Mouse (Mus musculus) splenic B cell, adult 2 months (primary cell): ENCODE measurements around the gene Iqcn.
A peak's percentile ranks its signal among the peaks of the same experiment; 100 is the strongest.

Experiments
- DNase-seq: peaks from one replicate; pipeline ENCODE4 v3.0.0-alpha.2; 2011; ENCODE audit warnings: low read depth, low spot score
- H3K27me3 ChIP-seq: 2 replicates; pipeline ENCODE4 v1.6.1; 2012; ENCODE audit warnings: mild to moderate bottlenecking, low read length, moderate library complexity, mixed read lengths; ENCODE audit not compliant: control insufficient read depth, poor library complexity, insufficient read depth, severe bottlenecking
- H3K36me3 ChIP-seq: 2 replicates; pipeline ENCODE4 v1.6.1; 2012; ENCODE audit warnings: mild to moderate bottlenecking, low read length, moderate library complexity, mixed read lengths; ENCODE audit not compliant: control insufficient read depth, poor library complexity, insufficient read depth, severe bottlenecking

Gene Iqcn

DNA sequence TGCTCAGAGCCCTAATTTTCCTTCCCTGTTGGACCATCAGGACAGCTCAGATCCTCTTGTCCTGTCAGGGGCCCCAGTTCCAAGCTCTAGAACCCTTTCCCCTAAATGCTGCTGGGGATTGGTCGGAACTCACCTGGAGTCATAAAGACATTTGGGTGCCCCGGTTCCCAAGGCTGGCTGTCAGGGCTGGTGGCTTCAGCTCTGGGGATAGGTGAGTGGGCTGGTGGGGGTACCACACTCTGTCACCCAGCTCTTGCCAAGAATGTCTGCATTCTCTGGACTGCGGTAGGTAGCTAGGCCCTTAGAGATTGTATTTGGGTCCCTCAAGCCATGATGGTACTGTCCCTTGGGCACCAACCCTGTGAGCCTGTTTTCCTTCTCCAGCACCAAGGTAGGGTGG is at the start of gene Iqcn:
TSS of gene Iqcn (plus strand) at position 171 of the 400 bp plus-strand sequence.
- no peak for DNase-seq
- no peaks in the 10 kb centered on the region for H3K27me3 ChIP-seq
- peaks cover 11% of the 10 kb centered on the region for H3K36me3 ChIP-seq

DNA sequence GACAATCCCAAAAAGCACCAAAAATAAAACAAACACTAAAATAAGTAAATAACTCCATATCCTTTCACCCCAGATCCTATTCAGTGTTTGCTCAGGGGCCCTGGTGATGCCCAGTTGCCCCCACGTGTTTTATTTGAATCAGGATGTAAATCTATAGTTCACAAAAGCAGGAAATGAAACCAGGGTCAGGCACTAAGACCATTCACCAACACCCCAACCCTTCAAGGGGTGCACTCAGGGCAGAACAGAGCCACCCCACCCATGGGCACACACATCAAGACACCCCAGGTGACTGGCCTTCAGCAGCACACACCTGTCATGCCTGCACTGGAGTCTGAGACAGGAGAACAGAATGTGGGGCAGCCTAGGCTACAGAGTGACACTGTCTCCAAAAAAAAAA is 49.1 kb upstream of the Iqcn start:
- peak; percentile 82 for DNase-seq
- H3K36me3 ChIP-seq: no peaks in the 10 kb centered on the region; the same call in 1 of the 2 replicates

DNA sequence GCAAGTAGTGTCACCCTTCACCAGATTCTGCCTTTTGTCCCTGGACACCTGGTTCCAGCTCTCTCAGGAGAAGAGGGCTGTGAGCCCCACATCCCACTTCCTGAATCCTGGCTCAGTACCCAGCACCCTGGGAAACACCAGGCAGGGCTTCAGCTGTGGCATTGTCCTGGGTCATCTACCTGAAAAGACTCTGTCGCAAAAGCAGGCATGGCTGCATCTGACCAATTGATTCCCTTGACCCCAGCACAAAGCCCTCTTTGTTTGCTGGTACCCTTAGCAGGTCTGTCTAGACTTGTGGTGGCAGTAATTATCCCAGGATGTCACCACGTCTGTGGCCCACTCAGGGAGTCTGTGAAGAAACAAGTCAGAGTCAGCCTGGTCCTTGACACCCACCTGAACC is 47.8 kb upstream of the Iqcn start:
- DNase-seq: no peak
- no peaks in the 10 kb centered on the region for H3K36me3 ChIP-seq
- H3K27me3 ChIP-seq: no peaks in the 10 kb centered on the region

More for the DNA sequence above, 49.1 kb upstream of the Iqcn start:
- H3K27me3 ChIP-seq: no peaks in the 10 kb centered on the region

DNA sequence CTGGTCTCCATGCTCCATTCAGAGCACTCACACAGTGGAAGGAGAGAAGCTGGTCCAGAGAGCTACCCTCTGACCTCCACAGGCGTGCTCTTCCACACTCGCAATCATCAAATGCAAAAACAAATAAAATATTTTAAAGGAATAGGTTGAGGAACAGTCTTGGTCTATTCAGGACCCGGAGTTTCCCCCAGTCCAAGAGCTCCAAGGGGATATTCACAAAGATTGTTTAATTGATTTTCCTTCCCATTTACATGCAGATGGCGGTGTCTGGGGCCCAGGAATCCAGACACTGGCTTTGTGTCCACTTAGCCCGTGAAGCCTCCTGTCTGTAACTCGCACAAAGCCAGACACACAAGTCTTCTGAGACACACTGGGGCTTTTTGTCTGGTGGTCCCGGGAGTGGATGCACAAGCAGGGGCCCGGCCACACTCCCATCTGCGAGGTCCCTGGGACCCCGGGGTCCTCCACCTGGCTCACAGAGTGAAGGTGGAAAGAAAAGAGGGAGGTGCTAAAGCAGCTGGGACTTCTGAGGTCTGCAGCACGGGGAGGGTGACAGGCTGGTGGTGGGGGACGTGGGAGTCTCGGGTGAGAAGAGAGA is 47.0 kb upstream of the Iqcn start:
- DNase-seq: no peak
- Histone ChIP-seq H3K36me3 (no peaks in the 10 kb centered on the region), H3K27me3 (no peaks in the 10 kb centered on the region)

DNA sequence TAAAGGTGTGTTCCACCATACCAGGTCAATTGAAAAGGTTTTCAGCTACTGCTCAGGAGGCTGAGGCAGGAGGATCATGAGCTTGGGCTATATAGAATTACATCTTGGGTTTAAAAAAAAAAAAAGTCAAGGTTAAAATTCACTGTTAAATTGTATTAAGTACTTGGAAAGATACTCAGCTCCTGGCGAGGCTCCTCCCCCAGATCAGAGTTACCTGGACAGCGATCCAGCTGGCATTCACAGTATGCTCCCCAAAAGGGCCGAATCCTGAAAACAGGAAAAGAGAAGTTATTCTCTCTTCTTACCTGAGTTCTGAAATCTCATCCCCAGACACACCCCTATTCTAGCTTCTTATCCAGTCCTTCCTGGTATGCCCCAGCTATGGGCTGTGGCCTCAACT is 46.0 kb upstream of the Iqcn start:
- Histone ChIP-seq H3K27me3 (no peaks in the 10 kb centered on the region), H3K36me3 (no peaks in the 10 kb centered on the region)
- no peak for DNase-seq

DNA sequence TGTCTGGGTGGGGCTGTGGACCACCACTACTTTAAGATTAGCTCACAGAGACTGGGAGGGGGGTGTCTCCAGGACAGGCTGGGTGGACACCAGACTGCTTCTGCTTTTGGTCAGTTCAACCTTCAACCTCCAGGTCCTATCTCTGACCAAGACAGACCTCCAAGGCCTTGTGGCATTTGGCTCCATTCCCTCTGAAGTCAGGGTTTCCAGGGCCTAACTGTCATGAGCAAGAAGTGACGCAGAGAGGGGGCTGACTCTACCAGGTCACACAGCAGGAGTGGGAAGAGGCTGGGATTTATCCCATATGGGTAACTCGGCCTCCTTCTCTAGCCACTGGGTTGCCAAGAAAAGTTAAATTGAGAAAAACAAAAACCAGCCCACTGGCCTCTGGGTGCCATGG is 45.5 kb upstream of the Iqcn start:
- Histone ChIP-seq H3K36me3 (no peaks in the 10 kb centered on the region), H3K27me3 (no peaks in the 10 kb centered on the region)
- no peak for DNase-seq

DNA sequence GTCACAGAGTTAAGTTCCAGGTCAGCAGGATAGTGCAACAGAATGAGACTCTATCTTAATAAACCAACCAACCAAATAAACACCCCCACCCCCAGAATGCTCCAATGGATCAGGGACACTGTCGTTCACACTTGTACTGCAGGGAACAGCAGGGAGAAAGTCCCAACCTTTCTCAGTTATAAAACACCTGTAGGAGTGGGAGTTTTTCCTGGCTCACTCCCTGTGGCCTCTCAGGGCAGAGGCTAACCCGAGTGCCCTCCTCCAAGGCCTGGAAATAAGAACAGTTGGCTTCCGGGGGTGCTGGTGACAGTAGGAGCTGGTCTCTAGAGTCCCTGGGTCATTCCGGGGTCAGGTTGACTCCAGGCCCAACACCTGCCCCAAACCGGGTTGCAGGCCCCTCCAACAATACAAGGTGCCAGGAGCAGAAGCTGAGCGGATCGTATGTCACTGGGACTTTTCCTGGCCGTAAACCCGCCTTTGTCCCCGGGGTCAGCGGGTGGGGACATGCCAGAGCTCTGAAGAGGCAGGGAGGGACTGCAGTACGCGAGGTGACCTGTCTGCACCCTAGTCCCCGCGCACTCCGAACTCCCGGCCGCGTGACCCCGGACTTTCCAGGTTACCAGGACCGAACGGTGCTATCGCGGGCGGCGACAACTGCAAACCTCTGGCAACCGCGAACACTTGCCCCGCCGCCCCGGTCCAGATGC is 44.2 kb upstream of the Iqcn start:
- no peak for DNase-seq
- no peaks in the 10 kb centered on the region for H3K27me3 ChIP-seq
- H3K36me3 ChIP-seq: no peaks in the 10 kb centered on the region

DNA sequence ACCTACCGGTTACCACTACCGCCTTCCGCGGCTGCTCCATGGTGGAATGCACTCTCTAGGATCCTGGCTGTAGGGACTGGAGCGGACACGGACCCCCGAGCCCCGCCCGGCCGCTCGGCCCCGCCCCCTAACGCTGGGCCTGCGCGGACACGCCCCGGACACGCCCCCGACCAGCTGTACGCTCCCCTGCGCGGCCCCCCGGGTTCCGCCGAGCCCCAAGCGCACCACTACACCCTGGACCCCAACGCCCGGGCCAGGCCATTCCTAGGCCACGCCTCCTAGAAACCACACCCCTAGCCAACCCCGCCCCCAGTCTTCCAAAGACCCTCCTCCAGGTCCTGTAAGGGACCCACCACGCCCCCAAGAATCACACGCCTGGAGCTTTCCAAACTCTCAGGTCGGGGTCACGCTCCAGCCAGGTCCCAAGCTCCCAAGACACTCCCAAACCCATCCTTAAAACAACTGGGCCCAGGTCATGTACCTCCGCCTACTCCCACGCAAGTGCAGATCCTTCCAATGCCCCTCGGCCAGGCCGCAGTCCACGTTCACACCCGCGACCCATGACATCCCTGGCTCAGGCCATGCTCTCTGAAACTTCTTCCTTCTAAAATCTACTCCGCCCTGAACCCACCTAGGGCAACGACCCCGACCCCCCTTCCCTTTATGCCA is 43.5 kb upstream of the Iqcn start:
- Histone ChIP-seq H3K36me3 (no peaks in the 10 kb centered on the region), H3K27me3 (no peaks in the 10 kb centered on the region)
- peak; percentile 79 for DNase-seq

DNA sequence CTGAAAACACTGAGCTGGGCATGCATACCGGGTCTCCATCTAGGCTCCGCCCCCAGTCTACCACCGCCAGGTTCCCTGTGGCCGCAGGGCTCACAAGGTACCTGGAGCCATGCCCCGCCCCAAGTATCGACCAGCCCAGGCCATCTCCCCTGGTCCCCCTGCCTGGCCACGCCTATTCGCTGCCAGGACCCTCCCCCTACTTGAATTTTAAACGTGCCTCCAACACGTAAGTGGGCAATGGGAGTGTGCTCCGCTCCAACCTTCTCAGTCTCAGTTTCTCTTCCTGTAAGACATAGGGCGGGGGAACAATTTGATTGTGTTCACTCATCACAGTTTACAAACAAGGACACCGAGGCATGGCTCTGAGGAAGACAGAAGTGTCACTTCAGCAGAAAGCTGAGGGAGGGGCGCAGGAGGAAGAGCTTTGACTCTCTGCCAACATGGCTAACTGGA is 43.0 kb upstream of the Iqcn start, which contains the start of gene Pgpep1:
TSS of gene Pgpep1 (minus strand) at position 116 of the 453 bp plus-strand sequence.
- no peaks in the 10 kb centered on the region for H3K27me3 ChIP-seq
- DNase-seq: peak; percentile 49
- H3K36me3 ChIP-seq: no peaks in the 10 kb centered on the region

DNA sequence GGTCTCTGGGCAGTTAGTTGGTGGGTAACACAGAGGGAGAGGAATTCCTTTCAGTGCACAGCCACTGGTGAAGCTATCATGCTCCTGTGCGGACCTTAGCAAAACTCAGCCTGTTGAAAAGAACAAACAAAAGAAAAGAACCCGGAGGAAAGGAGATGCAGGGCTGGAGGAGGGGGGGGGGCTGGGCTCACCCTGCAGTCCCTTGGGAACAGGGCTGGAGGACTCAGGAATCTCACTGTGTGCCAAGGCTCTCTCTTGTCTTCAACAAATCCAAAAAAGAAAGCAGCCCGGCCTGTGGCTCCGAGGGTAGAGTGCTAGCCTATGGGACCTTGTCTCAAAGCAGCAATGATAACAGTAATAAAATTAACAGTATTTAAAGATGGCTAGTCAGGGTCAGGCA is 39.6 kb upstream of the Iqcn start:
- no peaks in the 10 kb centered on the region for H3K36me3 ChIP-seq
- no peak for DNase-seq

DNA sequence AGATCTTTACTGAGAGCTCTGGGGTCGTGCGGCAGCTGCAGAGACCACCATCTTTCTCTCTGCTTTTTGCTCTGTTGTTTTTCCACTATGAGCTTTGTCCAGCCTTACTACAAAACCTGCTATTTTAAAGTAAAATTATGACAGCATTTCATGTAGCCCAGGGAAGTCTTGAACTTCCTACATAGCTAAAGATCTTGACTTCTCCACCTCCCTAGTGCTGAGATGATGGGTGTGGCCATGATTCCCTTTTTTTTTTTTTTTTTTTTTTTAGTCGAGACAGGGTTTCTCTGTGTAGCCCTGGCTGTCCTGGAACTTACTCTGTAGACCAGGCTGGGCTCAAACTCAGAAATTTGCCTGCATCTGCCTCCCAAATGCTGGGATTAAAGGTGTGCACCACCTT is 38.6 kb upstream of the Iqcn start:
- DNase-seq: no peak
- Histone ChIP-seq H3K36me3 (no peaks in the 10 kb centered on the region), H3K27me3 (no peaks in the 10 kb centered on the region)

More for the DNA sequence above, 39.6 kb upstream of the Iqcn start:
- H3K27me3 ChIP-seq: no peaks in the 10 kb centered on the region

DNA sequence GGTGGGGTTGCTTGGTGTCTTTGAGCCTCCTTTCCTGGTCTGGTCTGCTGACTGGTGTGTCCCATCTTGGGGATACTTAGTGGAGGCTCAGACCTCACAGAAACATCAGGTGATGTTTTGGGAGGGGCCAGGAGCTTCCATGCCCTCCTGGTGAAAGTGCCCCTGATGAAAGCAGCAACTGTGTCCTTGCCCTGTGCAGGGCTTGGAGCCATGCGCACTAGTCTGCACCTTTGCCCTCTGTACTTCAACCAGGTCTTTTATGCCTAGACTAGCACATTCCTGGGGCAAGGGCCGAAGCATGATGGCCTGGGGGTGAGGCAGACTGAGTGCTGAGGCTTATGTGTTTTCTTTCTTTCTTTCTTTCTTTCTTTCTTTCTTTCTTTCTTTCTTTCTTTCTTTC is 37.7 kb upstream of the Iqcn start:
- no peak for DNase-seq
- H3K36me3 ChIP-seq: no peaks in the 10 kb centered on the region

DNA sequence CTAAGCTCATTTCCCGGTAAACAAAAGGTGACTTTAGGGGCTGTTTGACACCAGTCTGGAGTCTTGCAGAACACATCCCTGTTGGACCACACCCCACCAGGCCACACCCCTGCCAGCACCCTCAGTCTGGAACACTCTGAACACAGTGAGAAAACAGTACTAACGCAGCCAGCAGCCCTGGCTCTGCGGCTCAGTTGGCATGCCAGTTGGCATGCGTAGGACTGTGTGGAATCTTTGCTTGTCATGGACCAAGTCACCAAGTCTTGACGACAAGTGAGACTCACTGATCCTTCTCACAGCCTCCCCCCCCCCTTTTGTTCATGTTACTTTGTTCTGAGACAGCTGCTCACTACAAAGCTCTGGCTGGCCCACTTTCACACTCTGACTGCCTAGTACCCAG is 36.2 kb upstream of the Iqcn start:
- DNase-seq: no peak
- no peaks in the 10 kb centered on the region for H3K36me3 ChIP-seq
- no peaks in the 10 kb centered on the region for H3K27me3 ChIP-seq

More for the DNA sequence above, 37.7 kb upstream of the Iqcn start:
- H3K27me3 ChIP-seq: no peaks in the 10 kb centered on the region

DNA sequence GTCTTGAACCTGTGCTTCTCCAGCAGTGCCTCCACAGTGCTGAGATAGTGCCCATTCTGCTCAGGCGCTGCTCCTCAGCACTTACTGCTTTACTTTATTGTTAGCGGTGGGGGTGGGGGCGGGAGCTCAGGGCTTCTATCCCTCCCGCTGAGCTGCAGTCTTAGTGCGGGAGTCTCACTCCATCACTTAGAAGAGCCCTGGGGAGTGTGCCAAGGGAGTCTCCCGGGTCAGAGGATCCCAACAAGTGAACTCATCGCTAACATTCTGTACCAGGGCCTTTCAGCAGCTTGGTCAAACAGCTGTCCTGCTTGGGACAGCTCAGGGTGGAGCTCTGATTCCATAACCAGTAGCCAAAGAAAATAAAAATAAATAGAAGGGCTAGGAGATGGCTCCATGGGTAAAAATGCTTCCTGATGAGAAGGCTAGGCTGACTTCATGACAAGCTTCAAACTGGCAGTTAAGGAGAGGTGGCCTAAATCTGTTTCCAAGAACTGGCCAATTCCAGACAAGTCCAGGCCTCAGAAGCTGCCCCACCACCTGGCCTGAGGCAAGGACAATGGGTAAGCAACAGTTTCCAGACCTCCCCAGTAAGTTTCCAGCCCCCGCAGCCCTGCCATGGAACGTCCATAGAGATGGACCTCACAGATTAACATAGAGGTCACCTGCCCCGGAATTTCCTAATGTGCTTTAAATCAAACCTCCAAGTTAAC is 31.5 kb upstream of the Iqcn start:
- no peaks in the 10 kb centered on the region for H3K36me3 ChIP-seq
- H3K27me3 ChIP-seq: no peaks in the 10 kb centered on the region
- no peak for DNase-seq
